Mouse (Mus musculus): ENCODE measurements around the gene Btbd17. TPM values are rescaled to one million over a fixed set of nuclear protein-coding genes. Genes with fewer than 3 reads are reported as not detected.

Btbd17 gene
- polyA plus RNA-seq, 1 experiment from 2014 or later = 0.20 TPM

- peaks cover 55% of the 10 kb centered on the region for H3K27me3 ChIP-seq (replicated peaks; ENCODE audit: control insufficient read depth, insufficient read depth, low read length)
- 47% methylated on average over 5 of the region's 5 CpGs for WGBS
Observed at GRCm38 (mm10) chr11:114792931-114793494, 2.7 kb downstream of the Btbd17 start.

GRCm38 (mm10) chr11:114791891-114792411, 3.8 kb downstream of the Btbd17 start:
- no peak for ATAC-seq
- H3K4me2 ChIP-seq (replicated peaks; ENCODE audit: low read depth) = peak overlapping the region; percentile 60
- no peaks in the 10 kb centered on the region for H3K9me3 ChIP-seq (ENCODE audit: control insufficient read depth)
- no peak overlapping the region for H3K9ac ChIP-seq (ENCODE audit: low read depth, low read length)
- H3K27me3 ChIP-seq (replicated peaks; ENCODE audit: control insufficient read depth, insufficient read depth, low read length) = peaks cover 64% of the 10 kb centered on the region
- peak overlapping the region; percentile 33 for H3K4me3 ChIP-seq (ENCODE audit: low read depth, low read length)
- no peaks in the 10 kb centered on the region for H3K36me3 ChIP-seq (ENCODE audit: control insufficient read depth, insufficient read depth)
- H3K4me1 ChIP-seq (replicated peaks; ENCODE audit: control insufficient read depth, insufficient read depth, low read length) = no peaks in the 10 kb centered on the region
- H3K27ac ChIP-seq (ENCODE audit: low read depth, low read length) = no peak overlapping the region
- under 1% methylated on average over 56 of the region's 59 CpGs for WGBS
- TF ChIP-seq CTCF (IDR thresholded peaks at IDR 0.05; ENCODE audit: low read depth) = no peak

More at GRCm38 (mm10) chr11:114792931-114793494, 2.7 kb downstream of the Btbd17 start:
- H3K4me1 ChIP-seq (replicated peaks; ENCODE audit: control insufficient read depth, insufficient read depth, low read length) = no peaks in the 10 kb centered on the region
- H3K9ac ChIP-seq (ENCODE audit: low read depth, low read length) = no peak overlapping the region
- no peaks in the 10 kb centered on the region for H3K9me3 ChIP-seq (ENCODE audit: control insufficient read depth)
- no peak overlapping the region for H3K4me3 ChIP-seq (ENCODE audit: low read depth, low read length)
- no peak for TF ChIP-seq CTCF (IDR thresholded peaks at IDR 0.05; ENCODE audit: low read depth)
- no peaks in the 10 kb centered on the region for H3K36me3 ChIP-seq (ENCODE audit: control insufficient read depth, insufficient read depth)
- H3K4me2 ChIP-seq (replicated peaks; ENCODE audit: low read depth) = no peak overlapping the region
- ATAC-seq = no peak
- no peak overlapping the region for H3K27ac ChIP-seq (ENCODE audit: low read depth, low read length)

- Histone ChIP-seq H3K27ac (ENCODE audit: low read depth, low read length) (no peak overlapping the region), H3K36me3 (ENCODE audit: control insufficient read depth, insufficient read depth) (no peaks in the 10 kb centered on the region), H3K27me3 (replicated peaks; ENCODE audit: control insufficient read depth, insufficient read depth, low read length) (peaks cover 69% of the 10 kb centered on the region), H3K4me1 (replicated peaks; ENCODE audit: control insufficient read depth, insufficient read depth, low read length) (no peaks in the 10 kb centered on the region), H3K9me3 (ENCODE audit: control insufficient read depth) (no peaks in the 10 kb centered on the region), H3K9ac (ENCODE audit: low read depth, low read length) (no peak overlapping the region), H3K4me3 (ENCODE audit: low read depth, low read length) (peak overlapping the region; percentile 33), H3K4me2 (replicated peaks; ENCODE audit: low read depth) (peak overlapping the region; percentile 60)
- WGBS = 1% methylated on average over 50 of the region's 50 CpGs
- no peak for ATAC-seq
- TF ChIP-seq CTCF (IDR thresholded peaks at IDR 0.05; ENCODE audit: low read depth) = no peak
Observed at GRCm38 (mm10) chr11:114791351-114791889, 4.3 kb downstream of the Btbd17 start.

GRCm38 (mm10) chr11:114790841-114791240, 4.9 kb downstream of the Btbd17 start:
- no peak overlapping the region; the same call in 1 of the 2 replicates for H3K4me2 ChIP-seq (replicated peaks; ENCODE audit: low read depth)
- H3K27ac ChIP-seq (ENCODE audit: low read depth, low read length) = no peak overlapping the region
- no peaks in the 10 kb centered on the region for H3K4me1 ChIP-seq (replicated peaks; ENCODE audit: control insufficient read depth, insufficient read depth, low read length)
- H3K9me3 ChIP-seq (ENCODE audit: control insufficient read depth) = no peaks in the 10 kb centered on the region
- ATAC-seq = no peak
- H3K36me3 ChIP-seq (ENCODE audit: control insufficient read depth, insufficient read depth) = no peaks in the 10 kb centered on the region
- peaks cover 75% of the 10 kb centered on the region for H3K27me3 ChIP-seq (replicated peaks; ENCODE audit: control insufficient read depth, insufficient read depth, low read length)
- WGBS = 33% methylated on average over 4 of the region's 4 CpGs
- H3K9ac ChIP-seq (ENCODE audit: low read depth, low read length) = no peak overlapping the region
- no peak overlapping the region for H3K4me3 ChIP-seq (ENCODE audit: low read depth, low read length)
- peak; percentile 36 for TF ChIP-seq CTCF (IDR thresholded peaks at IDR 0.05; ENCODE audit: low read depth)

GRCm38 (mm10) chr11:114790171-114790570, 5.6 kb downstream of the Btbd17 start:
- Histone ChIP-seq H3K36me3 (ENCODE audit: control insufficient read depth, insufficient read depth) (no peaks in the 10 kb centered on the region), H3K9me3 (ENCODE audit: control insufficient read depth) (no peaks in the 10 kb centered on the region), H3K4me2 (replicated peaks; ENCODE audit: low read depth) (no peak overlapping the region), H3K9ac (ENCODE audit: low read depth, low read length) (no peak overlapping the region), H3K4me1 (replicated peaks; ENCODE audit: control insufficient read depth, insufficient read depth, low read length) (no peaks in the 10 kb centered on the region), H3K27me3 (replicated peaks; ENCODE audit: control insufficient read depth, insufficient read depth, low read length) (peaks cover 82% of the 10 kb centered on the region), H3K27ac (ENCODE audit: low read depth, low read length) (no peak overlapping the region), H3K4me3 (ENCODE audit: low read depth, low read length) (no peak overlapping the region)
- WGBS = 72% methylated on average over 12 of the region's 12 CpGs
- ATAC-seq = no peak
- TF ChIP-seq CTCF (IDR thresholded peaks at IDR 0.05; ENCODE audit: low read depth) = no peak

- WGBS = 63% methylated on average over 9 of the region's 9 CpGs
Observed at GRCm38 (mm10) chr11:114789716-114790115, 6.0 kb downstream of the Btbd17 start.

More at GRCm38 (mm10) chr11:114789716-114790115, 6.0 kb downstream of the Btbd17 start:
- Histone ChIP-seq H3K36me3 (ENCODE audit: control insufficient read depth, insufficient read depth) (no peaks in the 10 kb centered on the region), H3K4me3 (ENCODE audit: low read depth, low read length) (no peak overlapping the region), H3K27ac (ENCODE audit: low read depth, low read length) (no peak overlapping the region), H3K4me2 (replicated peaks; ENCODE audit: low read depth) (no peak overlapping the region), H3K27me3 (replicated peaks; ENCODE audit: control insufficient read depth, insufficient read depth, low read length) (peaks cover 86% of the 10 kb centered on the region), H3K9ac (ENCODE audit: low read depth, low read length) (no peak overlapping the region), H3K9me3 (ENCODE audit: control insufficient read depth) (no peaks in the 10 kb centered on the region), H3K4me1 (replicated peaks; ENCODE audit: control insufficient read depth, insufficient read depth, low read length) (no peaks in the 10 kb centered on the region)
- no peak for ATAC-seq
- no peak for TF ChIP-seq CTCF (IDR thresholded peaks at IDR 0.05; ENCODE audit: low read depth)
